Comparison of ENCODE assay signal across 20 mouse cellular contexts in the genomic region with DNA sequence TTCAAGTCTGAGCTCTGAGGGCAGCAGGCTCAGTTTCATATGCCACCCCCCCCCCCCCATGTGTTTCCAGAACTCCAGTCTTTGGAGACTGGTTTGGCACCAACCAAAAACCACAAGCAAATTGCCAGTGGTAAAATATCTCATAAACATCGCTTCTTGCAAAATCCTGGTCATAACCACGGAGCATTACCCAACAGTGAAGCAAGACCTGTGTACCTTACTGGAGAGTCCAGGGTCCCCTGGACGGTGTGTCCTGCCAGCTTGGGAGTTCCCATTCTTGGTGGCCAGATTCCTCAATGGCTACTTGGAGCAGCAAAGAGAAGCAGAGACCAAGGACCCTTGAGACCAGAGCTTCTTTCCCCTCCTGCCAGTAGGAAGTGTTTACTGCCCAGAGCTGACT.
DNase-seq lines count a peak whose midpoint lies in the region; ATAC-seq and TF ChIP-seq lines count a peak whose summit lies in the region.
"Had no signal": no experiment of that assay in that cellular context is flagged by ENCODE, and none has a peak within 500 bp of the region (broad histone marks: within the 10 kb centered on the region; RNA-seq: fewer than 3 reads in every experiment).

No protein-coding gene starts in this region.

- peak; percentile 24 for DNase-seq in gastrocnemius, postnatal 25 days
- no peak for DNase-seq in gastrocnemius, postnatal 4 days (ENCODE audit: low spot score in 2 of 2)
- DNase-seq in lung, adult 18-20 months, result peak; percentile 16 to 25
- DNase-seq in lung, postnatal 0 days (ENCODE audit: low spot score), result no peak
- peak; percentile 71 for DNase-seq in adrenal gland, postnatal 14 days
- no peak for DNase-seq in left cerebral cortex, adult 18-20 months (ENCODE audit: low spot score in 2 of 2)
- no peak for DNase-seq in cerebellum, postnatal 36 days
- DNase-seq: cerebellum, adult 9-11 months; embryo, embryonic 11 days; heart, postnatal 36 days; kidney, adult 11 months; kidney, postnatal 10 days; layer of hippocampus, adult 9-11 months; lung, embryonic 14.5 days; midbrain, embryonic 14.5 days had no signal

- no peak for TF ChIP-seq POLR2A in myocyte (IDR thresholded peaks at IDR 0.05; ENCODE audit: insufficient read length, low read depth)

- 76% methylated on average over 3 of the region's 3 CpGs for WGBS in lung, postnatal 0 days

- TF ChIP-seq CTCF in lung, postnatal 0 days (IDR thresholded peaks at IDR 0.05), result no peak

- H3K4me1 ChIP-seq in lung, postnatal 0 days (ENCODE audit: insufficient read depth, low read depth, low read length), result no peaks in the 10 kb centered on the region
- H3K4me1 ChIP-seq: embryonic facial prominence, embryonic 15.5 days; forebrain, embryonic 12.5 days; hindbrain, embryonic 15.5 days; stomach, embryonic 15.5 days had no signal

- no peak for ATAC-seq in lung, postnatal 0 days

- H3K9me3 ChIP-seq in lung, postnatal 0 days (ENCODE audit: low read length), result no peaks in the 10 kb centered on the region
- H3K9me3 ChIP-seq: embryonic facial prominence, embryonic 15.5 days; forebrain, embryonic 12.5 days; hindbrain, embryonic 15.5 days; stomach, embryonic 15.5 days had no signal

- H3K79me2 ChIP-seq in myocyte (ENCODE audit: control insufficient read depth, insufficient read depth), result no peaks in the 10 kb centered on the region

- H3K9ac ChIP-seq in lung, postnatal 0 days (replicated peaks; ENCODE audit: low read depth), result no peak overlapping the region
- H3K9ac ChIP-seq: embryonic facial prominence, embryonic 15.5 days; forebrain, embryonic 12.5 days; hindbrain, embryonic 15.5 days; lung, embryonic 14.5 days; stomach, embryonic 15.5 days had no signal

- no peak for TF ChIP-seq EP300 in lung, postnatal 0 days (IDR thresholded peaks at IDR 0.05)

- H3K36me3 ChIP-seq in lung, postnatal 0 days (ENCODE audit: insufficient read depth, low read length), result no peaks in the 10 kb centered on the region
- H3K36me3 ChIP-seq in myocyte (ENCODE audit: control insufficient read depth, insufficient read depth), result no peaks in the 10 kb centered on the region
- H3K36me3 ChIP-seq: embryonic facial prominence, embryonic 15.5 days; forebrain, embryonic 12.5 days; hindbrain, embryonic 15.5 days; stomach, embryonic 15.5 days had no signal

- H3K27ac ChIP-seq in lung, postnatal 0 days (ENCODE audit: low read length), result no peak overlapping the region
- H3K27ac ChIP-seq: embryonic facial prominence, embryonic 15.5 days; forebrain, embryonic 12.5 days; hindbrain, embryonic 15.5 days; stomach, embryonic 15.5 days had no signal

- H3K27me3 ChIP-seq in lung, postnatal 0 days (replicated peaks; ENCODE audit: insufficient read depth, low read length), result no peaks in the 10 kb centered on the region
- no peaks in the 10 kb centered on the region for H3K27me3 ChIP-seq in myocyte (ENCODE audit: control insufficient read depth, insufficient read depth, insufficient read length)
- H3K27me3 ChIP-seq: embryonic facial prominence, embryonic 15.5 days; forebrain, embryonic 12.5 days; hindbrain, embryonic 15.5 days; stomach, embryonic 15.5 days had no signal

- no peak overlapping the region for H3K4me2 ChIP-seq in lung, postnatal 0 days (replicated peaks; ENCODE audit: low read depth, low read length)
- H3K4me2 ChIP-seq in myocyte (ENCODE audit: low read depth), result peak overlapping the region; percentile 24
- H3K4me2 ChIP-seq: embryonic facial prominence, embryonic 15.5 days; forebrain, embryonic 12.5 days; hindbrain, embryonic 15.5 days; lung, embryonic 14.5 days; stomach, embryonic 15.5 days had no signal

- H3K4me3 ChIP-seq in lung, postnatal 0 days (ENCODE audit: low read depth, low read length), result no peak overlapping the region
- H3K4me3 ChIP-seq in myocyte, result no peak overlapping the region
- H3K4me3 ChIP-seq: embryonic facial prominence, embryonic 15.5 days; forebrain, embryonic 12.5 days; hindbrain, embryonic 15.5 days; stomach, embryonic 15.5 days had no signal

- no peak overlapping the region for H3ac ChIP-seq in myocyte (ENCODE audit: control insufficient read depth, insufficient read length)

TF ChIP-seq in myocyte, 11 proteins besides CTCF, POLR2A, EP300 and RAD21:
- TF ChIP-seq MAX (IDR thresholded peaks at IDR 0.05; ENCODE audit: low read depth) (no peak), CEBPB (IDR thresholded peaks at IDR 0.05; ENCODE audit: insufficient read depth, poor library complexity, severe bottlenecking) (peak; percentile 88)

Comparison
In these comparisons a context has a peak if more than half of its experiments do, and no peak if none do; other contexts are left out.
1. DNase-seq: peak in gastrocnemius, postnatal 25 days (single experiment), lung, adult 18-20 months (2 of 2) and adrenal gland, postnatal 14 days (single experiment); none in gastrocnemius, postnatal 4 days (0 of 2), lung, postnatal 0 days (single experiment), left cerebral cortex, adult 18-20 months (0 of 2) and cerebellum, postnatal 36 days (0 of 2).